Mouse (Mus musculus) MEL (cell line): ENCODE results near the gene Igflr1.

Experiments used
- CTCF ChIP-seq, 3 experiments: IDR thresholded peaks in 2 of 3; conservative IDR thresholded peaks in 1 of 3; 2 replicates each; pipeline ENCODE4 v1.5.1; 2011 to 2012; ENCODE audit warnings: low read length in 3 of 3, low read depth in 2 of 3, mild to moderate bottlenecking in 2 of 3, improper control_type of control experiment in 1 of 3, inconsistent platforms in 1 of 3, mixed read lengths in 1 of 3, moderate library complexity in 1 of 3; ENCODE audit not compliant: control insufficient read depth in 1 of 3, insufficient read depth in 1 of 3, poor library complexity in 1 of 3, severe bottlenecking in 1 of 3
- EP300 ChIP-seq, 2 experiments: IDR thresholded peaks; 2 replicates each; pipeline ENCODE4 v1.6.1; 2011; ENCODE audit warnings: improper control_type of control experiment in 2 of 2, low read length in 2 of 2, low read depth in 1 of 2, mild to moderate bottlenecking in 1 of 2
- KAT2A ChIP-seq: conservative IDR thresholded peaks from 2 replicates; pipeline ENCODE4 v1.6.1; 2012; ENCODE audit warnings: low read depth, low read length, improper control_type of control experiment, inconsistent platforms
- MAX ChIP-seq: IDR thresholded peaks from 2 replicates; pipeline ENCODE4 v1.6.1; 2011; ENCODE audit warnings: low read length, improper control_type of control experiment
- MAZ ChIP-seq: IDR thresholded peaks from 2 replicates; pipeline ENCODE4 v1.6.1; 2012; ENCODE audit warnings: low read depth, mild to moderate bottlenecking, inconsistent platforms, low read length, improper control_type of control experiment
- POLR2A ChIP-seq, 2 experiments: IDR thresholded peaks; 2 replicates each; pipeline ENCODE4 v1.6.1; 2011 to 2012; ENCODE audit warnings: low read length in 2 of 2, mild to moderate bottlenecking in 2 of 2, control low read depth in 1 of 2, improper control_type of control experiment in 1 of 2, low read depth in 1 of 2, moderate library complexity in 1 of 2; ENCODE audit not compliant: control insufficient read depth in 1 of 2, insufficient read depth in 1 of 2, poor library complexity in 1 of 2

DNA sequence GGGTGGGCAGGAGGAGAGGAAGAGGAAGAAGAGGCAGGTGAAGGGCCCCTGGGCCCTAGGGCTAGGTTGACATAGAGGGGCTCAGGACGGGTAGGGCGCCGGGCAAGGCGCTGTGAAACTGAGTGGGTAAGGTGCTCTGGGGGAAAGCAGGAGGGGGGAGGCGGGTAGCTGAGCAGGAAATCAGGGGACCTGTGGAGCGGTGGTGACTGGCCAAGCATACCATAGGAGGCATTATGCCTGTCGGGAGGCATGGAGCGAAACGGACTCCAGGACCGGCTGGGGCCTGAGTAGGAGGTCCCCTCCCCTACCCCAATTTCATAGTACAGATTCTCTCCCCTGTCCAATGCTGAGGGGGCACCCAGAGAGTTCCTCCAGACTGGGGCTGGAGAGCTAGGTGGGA, 42.4 kb upstream of the Igflr1 start:
- TF ChIP-seq MAZ (no peak), CTCF (IDR thresholded peaks at IDR 0.05 in 2 of 3, conservative IDR thresholded peaks at IDR 0.05 in 1 of 3; ENCODE audit: control insufficient read depth in 1 of 3, insufficient read depth in 1 of 3, low read depth in 2 of 3, low read length in 3 of 3, poor library complexity in 1 of 3, severe bottlenecking in 1 of 3) (no peak), KAT2A (no peak), EP300 (IDR thresholded peaks at IDR 0.05; ENCODE audit: low read depth in 1 of 2, low read length in 2 of 2) (no peak), POLR2A (IDR thresholded peaks at IDR 0.05; ENCODE audit: control insufficient read depth in 1 of 2, insufficient read depth in 1 of 2, low read depth in 1 of 2, low read length in 2 of 2, poor library complexity in 1 of 2) (no peak), MAX (no peak)
